Mouse (Mus musculus) gastrocnemius, postnatal 36 days (tissue): ENCODE data around the gene Tmem220. TPM values are rescaled to one million over a fixed set of nuclear protein-coding genes. Genes with fewer than 3 reads are reported as not detected.

ENCODE experiments used
- DNase-seq, 2 experiments: peaks; one replicate each; pipeline ENCODE4 v3.0.0; 2022
- intact Hi-C: fragments of 180-260 bp; cut with DNase I; formaldehyde crosslinking; loops from one replicate; pipeline ENCODE4 v1.15.1; 2025
- total RNA-seq, 2 experiments: library from RNA; stranded (reverse); gene quantifications; 2 replicates each; pipeline ENCODE4 v1.2.3; 2021

Tmem220 gene
- total RNA-seq, 2 experiments from 2014 or later = 0.49 to 0.64 TPM

DNA sequence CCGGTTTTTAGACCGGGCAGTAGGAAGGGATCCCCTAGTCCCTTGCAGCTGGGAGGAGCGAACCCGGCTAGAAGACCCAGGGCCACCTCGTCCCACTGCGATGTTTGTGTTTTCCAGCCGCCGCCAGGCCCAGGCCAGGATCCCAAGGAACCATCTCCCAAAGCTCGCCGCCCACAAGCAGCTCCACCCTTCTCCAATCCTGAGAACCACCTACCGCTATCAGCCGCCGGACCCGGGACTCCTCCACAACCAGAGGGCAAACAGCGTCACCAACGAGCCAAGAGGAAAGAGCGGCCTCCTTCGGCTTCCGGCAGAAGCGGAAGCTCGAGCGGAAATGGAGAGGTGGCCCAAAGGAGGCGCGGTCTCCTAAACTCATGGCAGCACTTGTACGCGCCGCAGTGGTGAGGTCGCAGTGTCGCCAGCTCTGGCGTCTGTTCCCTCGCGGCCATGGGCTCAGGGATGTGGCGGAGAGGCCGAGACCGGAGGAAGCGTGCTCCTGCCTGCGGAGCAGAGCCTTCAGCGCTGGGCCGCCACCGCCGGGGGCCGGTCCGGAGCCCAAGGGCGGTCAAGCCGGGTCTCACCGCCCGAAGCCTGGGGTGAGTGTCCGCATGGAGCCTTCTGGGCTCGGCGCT, 27.5 kb downstream of the Tmem220 start, which contains the start of the genes Adprm and Sco1:
Gene Adprm, minus strand, starts transcription at position 274 of the 632 bp plus-strand sequence.
Gene Sco1, plus strand, starts transcription at position 350 of the 632 bp plus-strand sequence.
- DNase-seq = peak; percentile 83 to 86
- intact Hi-C loops = loop anchor here (2.0 kb wide), 1 partner anchor 28 kb away; the partner anchor contains the start of gene Tmem220

DNA sequence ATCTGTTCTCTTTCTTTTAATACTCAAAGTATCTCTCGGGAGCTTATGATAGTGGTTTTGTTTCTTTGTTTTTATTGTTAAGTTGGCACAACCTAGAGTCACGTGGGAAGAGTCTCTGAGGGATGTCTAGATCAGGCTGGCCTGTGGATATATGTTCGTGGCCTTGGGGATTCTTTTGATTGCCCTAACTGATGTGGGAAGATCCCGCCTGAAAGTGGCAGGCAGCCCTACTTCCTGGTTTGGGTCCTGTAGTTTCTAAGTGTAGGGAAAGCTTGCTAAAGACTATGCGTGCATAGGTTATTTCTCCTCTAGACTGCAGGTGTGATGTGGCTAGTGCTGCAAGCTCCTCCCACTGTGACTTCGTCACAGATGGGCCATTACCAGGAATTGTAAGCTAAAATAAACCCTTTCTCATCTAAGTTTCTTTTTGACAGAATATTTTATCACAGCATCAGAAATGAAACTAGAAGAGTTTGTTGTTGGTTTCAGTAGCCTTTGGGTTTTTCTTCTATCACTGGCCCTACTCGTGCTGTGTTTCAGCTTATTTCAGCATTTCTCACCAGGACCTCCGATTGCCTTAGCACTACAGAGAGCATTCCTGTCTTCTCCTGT, 29.9 kb downstream of the Tmem220 start:
- intact Hi-C loops = no loop called here
- no peak for DNase-seq

DNA sequence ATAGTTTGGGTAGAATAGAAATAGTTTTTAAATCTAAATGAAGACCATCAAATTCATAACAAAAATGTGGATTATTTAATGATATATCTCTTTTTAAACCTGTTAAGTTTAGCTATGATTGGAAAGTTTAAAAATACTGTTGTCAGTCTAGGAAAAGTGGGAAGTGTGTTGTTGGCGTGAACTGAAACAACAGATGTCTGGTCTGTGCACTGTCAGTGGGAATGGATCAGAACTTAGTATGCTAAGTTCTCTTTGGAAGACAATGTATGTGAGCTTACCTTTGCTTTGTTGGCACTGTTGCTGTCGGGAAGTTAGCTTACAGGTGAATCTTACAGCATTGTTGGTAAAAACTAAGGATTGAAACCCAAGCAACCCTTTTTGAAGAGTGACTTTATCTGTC, 36.4 kb downstream of the Tmem220 start:
- DNase-seq = no peak
- intact Hi-C loops = no loop called here

DNA sequence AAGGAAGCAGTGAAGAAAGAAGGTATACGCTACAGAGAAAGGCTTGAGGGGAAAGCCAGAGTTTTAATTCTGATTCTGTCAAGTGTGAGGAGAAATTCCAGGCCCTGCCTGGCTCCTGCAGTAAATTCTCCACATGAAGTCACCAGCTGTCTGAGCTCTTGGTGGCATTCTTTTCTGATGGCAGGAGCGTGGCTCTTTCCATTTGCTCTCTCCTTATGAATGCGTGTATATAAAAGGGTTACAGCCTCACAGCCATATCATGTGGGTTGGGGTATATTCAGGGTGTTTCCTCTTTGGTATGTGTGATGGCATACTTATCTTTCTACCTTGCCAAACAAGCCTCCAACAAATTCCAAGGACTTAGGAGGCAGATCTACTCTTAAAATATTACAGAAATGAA, 37.8 kb downstream of the Tmem220 start:
- intact Hi-C loops = no loop called here
- no peak for DNase-seq

DNA sequence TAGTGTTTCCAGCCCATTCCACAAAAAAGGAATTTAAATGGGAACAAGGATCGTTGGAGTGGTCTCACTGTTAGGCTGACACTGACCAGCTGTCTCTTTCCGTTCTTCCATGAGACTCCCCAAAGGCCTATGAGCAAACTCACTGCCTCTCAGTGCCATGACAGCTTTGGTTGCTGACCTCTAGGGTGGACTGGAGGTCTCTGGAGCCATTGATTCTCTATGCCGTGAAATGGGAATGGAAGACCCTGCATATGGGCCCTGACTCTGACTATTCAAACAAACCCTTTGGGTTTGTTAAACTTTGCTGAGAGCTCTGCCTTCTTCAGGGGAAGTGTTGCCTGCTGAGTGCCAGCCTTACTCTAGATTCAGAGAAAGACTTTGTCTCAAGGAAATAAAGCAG, 42.8 kb downstream of the Tmem220 start:
- intact Hi-C loops = no loop called here
- DNase-seq = no peak

DNA sequence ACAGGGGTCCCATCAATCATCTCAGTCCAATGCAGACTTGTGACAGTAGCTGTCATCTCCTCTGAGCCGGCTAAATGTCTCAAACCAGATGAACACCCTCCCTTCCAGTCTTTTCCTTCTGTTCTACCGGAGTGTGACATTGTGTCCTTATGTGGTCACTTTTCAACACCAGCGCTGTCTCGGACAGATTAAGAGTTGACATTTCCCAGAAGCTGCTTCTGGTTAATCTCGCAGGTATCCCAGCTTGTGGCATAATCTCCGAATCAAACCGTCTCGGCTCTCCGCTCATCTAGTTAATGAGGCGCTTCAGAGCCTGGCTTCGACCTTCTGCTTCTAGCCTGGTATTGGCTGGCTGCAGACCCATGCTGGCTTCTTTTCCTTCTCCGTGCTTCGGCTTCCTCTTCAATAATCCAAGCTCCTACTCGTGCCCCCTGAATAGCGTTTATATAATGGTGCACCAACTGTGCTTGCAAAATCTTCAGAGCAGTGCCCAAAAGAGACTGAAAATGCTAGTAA, 47.7 kb downstream of the Tmem220 start:
- intact Hi-C loops = no loop called here
- no peak for DNase-seq

DNA sequence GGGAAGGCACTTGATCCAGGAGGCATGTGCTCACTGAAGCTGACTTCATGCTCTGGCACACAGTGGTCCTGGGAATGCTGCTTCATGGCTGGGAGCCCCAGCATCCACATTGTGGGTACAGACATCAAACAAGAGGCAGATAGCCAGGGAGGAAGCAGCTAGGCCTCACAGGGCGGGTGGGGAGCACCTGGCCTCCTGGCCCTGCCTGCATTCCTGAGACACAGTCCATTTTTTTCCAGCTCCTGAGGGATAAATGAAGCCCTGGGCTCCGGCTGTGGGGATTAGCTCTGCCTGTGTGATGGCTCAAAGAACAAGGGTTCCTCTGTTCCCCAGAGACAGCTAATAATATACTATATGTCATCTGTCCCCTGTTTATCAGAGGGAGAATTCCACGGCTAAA, 50.1 kb downstream of the Tmem220 start:
- intact Hi-C loops = no loop called here
- no peak for DNase-seq

DNA sequence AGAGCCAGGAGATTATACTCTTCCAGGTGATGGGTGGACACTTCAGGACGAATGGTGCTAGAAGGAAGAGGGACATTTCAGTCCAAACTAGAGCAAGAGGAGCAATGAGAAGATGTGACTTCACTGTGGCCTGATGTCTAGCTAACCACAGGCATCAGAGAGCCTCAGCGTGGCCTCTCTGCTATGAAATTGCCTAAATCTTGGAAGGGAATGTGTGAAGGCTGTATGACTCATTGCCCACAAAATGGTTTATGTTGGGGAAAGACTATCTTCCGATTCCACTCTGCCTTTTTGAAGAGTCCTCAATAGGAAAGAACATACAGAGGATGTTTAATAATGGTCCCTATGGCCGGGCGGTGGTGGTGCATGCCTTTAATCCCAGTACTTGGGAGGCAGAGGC, 51.8 kb downstream of the Tmem220 start:
- intact Hi-C loops = no loop called here

DNA sequence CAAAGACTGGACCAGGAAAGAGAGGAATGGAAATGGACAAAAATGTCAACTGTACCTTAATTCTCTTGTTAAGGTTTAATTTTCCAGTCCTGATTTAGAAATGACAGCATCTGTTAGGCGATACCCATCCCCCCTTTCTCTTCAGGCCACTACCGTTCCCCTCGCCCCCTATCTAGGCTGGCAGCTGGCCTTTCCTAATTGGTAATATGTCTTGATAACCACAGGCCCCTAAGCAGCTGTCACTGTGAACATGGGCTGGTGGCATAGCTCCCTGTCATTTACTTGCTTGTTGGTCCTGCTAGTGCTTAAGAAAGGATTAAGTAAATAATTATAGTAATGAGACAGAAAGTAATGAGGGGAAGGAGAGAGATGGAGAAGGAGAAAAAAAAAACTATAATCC, 52.5 kb downstream of the Tmem220 start:
- DNase-seq = no peak
- intact Hi-C loops = no loop called here

More for the DNA sequence above, 51.8 kb downstream of the Tmem220 start:
- DNase-seq = no peak

DNA sequence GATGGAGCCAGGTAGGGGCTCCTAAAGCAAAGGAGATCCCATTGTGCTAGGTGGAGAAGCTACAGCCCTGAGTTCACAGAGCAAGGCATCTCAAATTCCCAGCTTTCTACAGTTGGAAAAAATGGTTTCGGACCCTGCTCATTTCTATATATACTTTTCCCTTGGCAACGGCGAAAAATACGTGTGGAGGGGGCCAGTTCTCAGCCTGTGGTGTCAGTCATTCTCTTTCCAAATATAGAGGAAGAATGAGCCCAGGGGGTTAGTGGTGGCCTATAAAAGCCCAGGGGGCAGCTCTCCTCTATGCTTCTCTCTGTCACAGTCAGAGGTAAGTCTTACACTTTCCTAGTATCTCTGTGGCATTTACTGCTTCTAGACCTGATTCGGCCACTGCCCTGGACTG, 53.0 kb downstream of the Tmem220 start, which contains the start of gene Myh3:
Gene Myh3, plus strand, starts transcription at position 301 of the 400 bp plus-strand sequence.
- intact Hi-C loops = no loop called here
- no peak for DNase-seq

DNA sequence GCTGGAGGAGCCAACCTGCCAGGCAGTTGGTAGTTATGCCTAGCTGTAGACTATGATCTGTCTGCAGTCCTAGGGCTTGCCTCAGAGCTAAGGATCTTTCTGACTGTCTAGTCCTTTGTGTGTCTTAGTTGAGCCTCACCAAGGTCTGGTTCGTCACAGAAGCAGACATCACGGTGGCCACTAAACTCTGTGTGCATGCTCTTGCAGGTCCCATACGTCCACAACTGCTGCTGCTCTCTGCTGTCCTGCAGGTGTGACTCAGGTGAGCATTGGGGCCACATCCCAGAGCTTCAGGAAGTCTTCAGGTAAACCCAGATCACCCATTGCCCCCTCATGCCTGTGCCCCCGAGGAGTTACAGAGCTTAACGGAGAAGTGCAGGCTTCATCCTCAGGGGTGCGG, 53.9 kb downstream of the Tmem220 start:
- DNase-seq = no peak
- intact Hi-C loops = no loop called here

DNA sequence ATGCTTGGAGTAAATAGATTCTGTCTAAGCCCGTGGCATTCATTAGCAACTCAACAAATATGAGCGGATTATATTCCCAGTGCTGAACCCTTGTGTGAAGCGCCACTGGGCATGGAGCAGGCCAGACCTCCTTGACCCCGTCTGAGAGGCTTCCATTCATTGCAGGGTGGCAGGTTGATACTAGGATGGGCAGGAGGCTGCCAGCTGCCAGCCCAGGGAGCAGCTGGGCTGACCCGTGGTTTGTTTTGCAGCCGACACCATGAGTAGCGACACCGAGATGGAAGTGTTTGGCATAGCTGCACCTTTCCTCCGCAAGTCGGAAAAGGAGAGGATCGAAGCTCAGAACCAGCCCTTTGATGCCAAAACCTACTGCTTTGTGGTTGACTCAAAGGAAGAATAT, 54.8 kb downstream of the Tmem220 start:
- DNase-seq = no peak
- intact Hi-C loops = loop anchor here (5.0 kb wide), 1 partner anchor 172 kb away; no protein-coding TSS in a partner anchor

DNA sequence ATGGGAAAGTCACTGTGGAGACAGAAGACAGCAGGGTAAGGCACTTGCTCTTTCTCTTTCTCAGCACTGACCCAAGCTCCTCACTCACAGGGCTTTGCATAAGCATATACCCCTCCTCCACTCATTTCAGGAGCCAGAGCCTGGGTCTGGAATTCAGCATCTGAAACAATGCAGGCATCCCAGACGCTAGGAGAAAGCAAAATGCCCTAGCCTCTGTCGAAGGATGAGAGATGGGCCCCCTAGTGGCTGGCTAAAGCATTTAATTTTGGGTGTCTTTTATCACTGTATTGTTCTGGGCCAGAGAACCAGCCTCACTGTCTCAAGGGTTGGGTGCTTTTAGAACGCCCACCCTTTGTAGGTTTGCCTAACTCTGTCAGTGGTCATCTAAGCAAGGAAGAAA, 55.2 kb downstream of the Tmem220 start:
- intact Hi-C loops = loop anchor here (5.0 kb wide), 1 partner anchor 173 kb away; no protein-coding TSS in a partner anchor
- peak in 1 of 2 experiments; percentile 39 for DNase-seq

DNA sequence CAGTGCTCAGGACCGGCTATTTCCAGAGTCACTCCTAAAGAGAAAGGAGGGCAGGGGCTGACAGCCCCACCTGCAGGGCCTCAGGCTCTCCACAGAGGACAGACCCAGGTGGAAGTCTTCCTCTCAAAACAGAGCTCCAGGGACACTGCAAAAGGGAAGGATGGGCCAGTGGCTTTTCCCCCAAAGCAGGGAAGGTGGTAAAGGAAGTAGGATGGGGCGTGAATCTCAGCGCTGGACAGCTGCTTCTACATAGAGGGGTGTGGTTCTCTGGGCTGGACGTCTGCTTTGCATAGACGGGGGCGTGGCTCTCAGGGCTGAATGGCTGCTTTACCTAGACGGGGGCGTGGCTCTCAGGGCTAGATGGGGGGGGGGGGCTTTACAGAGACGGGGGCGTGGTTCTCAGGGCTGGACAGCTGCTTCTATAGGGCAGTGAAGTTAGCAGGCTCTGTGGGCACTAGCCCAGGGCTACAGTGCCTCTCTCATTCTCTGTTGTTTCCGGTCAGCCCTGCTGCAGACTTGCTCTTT, 56.2 kb downstream of the Tmem220 start:
- intact Hi-C loops = loop anchor here (5.0 kb wide), 1 partner anchor 174 kb away; no protein-coding TSS in a partner anchor
- no peak for DNase-seq

DNA sequence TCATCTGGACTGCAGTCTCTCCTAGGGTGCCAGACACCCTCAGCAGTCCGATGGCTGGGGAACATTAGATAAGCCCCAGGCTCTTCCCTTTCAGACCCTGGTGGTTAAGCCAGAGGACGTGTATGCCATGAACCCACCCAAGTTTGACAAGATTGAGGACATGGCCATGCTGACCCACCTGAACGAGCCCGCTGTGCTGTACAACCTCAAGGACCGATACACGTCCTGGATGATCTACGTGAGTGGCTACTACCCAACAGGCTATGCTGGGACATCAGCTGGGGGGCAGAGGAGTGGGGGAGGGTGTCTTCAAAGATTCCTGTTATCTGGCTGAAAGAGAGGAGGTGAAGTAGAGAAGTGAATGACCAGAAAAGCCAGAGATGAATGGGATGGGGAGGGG, 57.2 kb downstream of the Tmem220 start:
- no peak for DNase-seq
- intact Hi-C loops = loop anchor here (5.0 kb wide), 1 partner anchor 175 kb away; no protein-coding TSS in a partner anchor

DNA sequence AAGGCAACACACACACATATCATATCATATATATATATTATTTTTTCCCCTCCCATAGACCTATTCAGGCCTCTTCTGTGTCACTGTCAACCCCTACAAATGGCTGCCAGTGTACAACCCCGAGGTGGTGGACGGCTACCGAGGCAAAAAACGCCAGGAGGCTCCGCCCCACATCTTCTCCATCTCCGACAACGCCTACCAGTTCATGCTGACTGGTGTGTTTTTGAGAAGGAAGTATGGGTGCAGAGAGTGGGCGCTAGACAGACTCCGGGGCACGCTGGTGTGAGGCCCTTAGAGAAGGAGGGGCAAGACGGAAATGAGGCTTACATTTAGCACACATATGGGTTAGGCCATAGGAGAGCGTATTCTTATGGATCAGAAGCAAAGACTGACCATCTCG, 57.8 kb downstream of the Tmem220 start:
- intact Hi-C loops = loop anchor here (5.0 kb wide), 1 partner anchor 175 kb away; no protein-coding TSS in a partner anchor
- no peak for DNase-seq

DNA sequence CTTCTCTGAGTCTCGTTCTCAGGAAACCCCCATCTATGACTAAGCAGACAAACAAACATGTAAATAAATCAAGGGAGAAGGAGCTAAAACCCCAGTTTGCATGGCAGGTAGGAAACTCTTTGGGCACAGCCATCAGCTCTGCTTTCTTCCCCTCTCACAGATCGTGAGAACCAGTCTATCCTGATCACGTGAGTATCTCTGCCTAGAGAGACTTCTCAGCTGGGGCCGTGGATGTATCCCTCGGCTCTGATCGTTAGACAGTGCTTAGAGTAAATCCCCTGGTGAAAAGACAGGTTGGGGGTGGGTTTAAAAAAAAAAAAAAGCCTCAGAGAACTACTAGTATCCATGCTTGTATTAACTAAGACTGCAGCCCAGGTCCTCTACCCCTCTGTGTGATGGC, 58.3 kb downstream of the Tmem220 start:
- DNase-seq = no peak
- intact Hi-C loops = loop anchor here (5.0 kb wide), 1 partner anchor 176 kb away; no protein-coding TSS in a partner anchor

DNA sequence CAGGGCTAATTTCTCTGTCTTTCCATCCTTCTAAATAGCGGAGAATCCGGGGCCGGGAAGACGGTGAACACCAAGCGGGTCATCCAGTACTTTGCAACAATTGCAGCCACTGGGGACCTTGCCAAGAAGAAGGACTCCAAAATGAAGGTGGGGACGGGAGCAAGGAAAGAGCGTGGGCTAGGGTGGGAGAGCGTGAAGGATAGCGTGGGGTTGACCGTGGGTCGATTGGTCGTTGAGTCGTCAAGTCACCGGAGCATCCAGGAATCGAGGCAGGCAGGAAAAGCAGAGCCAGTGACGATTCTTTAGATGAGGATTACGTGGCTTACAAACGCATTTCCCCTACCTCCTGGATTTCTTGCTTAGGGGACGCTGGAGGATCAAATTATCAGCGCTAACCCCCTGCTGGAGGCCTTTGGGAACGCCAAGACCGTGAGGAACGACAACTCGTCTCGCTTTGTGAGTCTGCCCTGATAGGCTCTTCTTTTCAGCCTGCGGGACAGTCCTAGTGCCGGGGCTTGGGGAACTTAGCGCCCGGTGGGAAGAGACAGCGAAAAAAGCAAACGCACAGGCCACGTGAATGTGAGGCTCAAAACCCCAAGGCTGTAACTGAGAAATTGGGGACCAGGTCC, 58.9 kb downstream of the Tmem220 start:
- intact Hi-C loops = loop anchor here (2.0 to 5.0 kb wide), 2 partner anchors 57 to 177 kb away; no protein-coding TSS in a partner anchor
- no peak for DNase-seq
